Mouse (Mus musculus): ENCODE data around the gene Coq8a.

Coq8a gene

GRCm38 (mm10) chr1:180175167-180175566, 24.2 kb downstream of the Coq8a start:
- DNase-seq (ENCODE audit: low read depth), result peak; percentile 64

- DNase-seq (ENCODE audit: low read depth), result no peak
Measured at GRCm38 (mm10) chr1:180174718-180175117, 24.7 kb downstream of the Coq8a start.

- no peak for DNase-seq (ENCODE audit: low read depth)
Measured at GRCm38 (mm10) chr1:180173017-180173416, 26.4 kb downstream of the Coq8a start.

- no peak for DNase-seq (ENCODE audit: low read depth)
Measured at GRCm38 (mm10) chr1:180172600-180172999, 26.8 kb downstream of the Coq8a start.

- no peak for DNase-seq (ENCODE audit: low read depth)
Measured at GRCm38 (mm10) chr1:180171883-180172282, 27.5 kb downstream of the Coq8a start.

GRCm38 (mm10) chr1:180170071-180170470, 29.3 kb downstream of the Coq8a start:
- DNase-seq (ENCODE audit: low read depth), result no peak

- no peak for DNase-seq (ENCODE audit: low read depth)
Measured at GRCm38 (mm10) chr1:180169161-180169560, 30.2 kb downstream of the Coq8a start.

GRCm38 (mm10) chr1:180168294-180168693, 31.1 kb downstream of the Coq8a start:
- no peak for DNase-seq (ENCODE audit: low read depth)

- peak; percentile 17 for DNase-seq (ENCODE audit: low read depth)
Measured at GRCm38 (mm10) chr1:180166533-180166932, 32.9 kb downstream of the Coq8a start.

- DNase-seq (ENCODE audit: low read depth), result no peak
Measured at GRCm38 (mm10) chr1:180162986-180163385, 36.4 kb downstream of the Coq8a start.

- DNase-seq (ENCODE audit: low read depth), result no peak
Measured at GRCm38 (mm10) chr1:180161566-180162355, 37.6 kb downstream of the Coq8a start.

- no peak for DNase-seq (ENCODE audit: low read depth)
Measured at GRCm38 (mm10) chr1:180161160-180161559, 38.2 kb downstream of the Coq8a start.

- DNase-seq (ENCODE audit: low read depth), result no peak
Measured at GRCm38 (mm10) chr1:180160545-180160944, 38.9 kb downstream of the Coq8a start.

- DNase-seq (ENCODE audit: low read depth), result no peak
Measured at GRCm38 (mm10) chr1:180158648-180159047, 40.8 kb downstream of the Coq8a start.

GRCm38 (mm10) chr1:180151191-180151590, 48.2 kb downstream of the Coq8a start:
- DNase-seq (ENCODE audit: low read depth), result peak; percentile 47

GRCm38 (mm10) chr1:180148563-180148962, 50.8 kb downstream of the Coq8a start:
- DNase-seq (ENCODE audit: low read depth), result no peak

- no peak for DNase-seq (ENCODE audit: low read depth)
Measured at GRCm38 (mm10) chr1:180148036-180148435, 51.4 kb downstream of the Coq8a start.

- no peak for DNase-seq (ENCODE audit: low read depth)
Measured at GRCm38 (mm10) chr1:180140970-180141369, 58.4 kb downstream of the Coq8a start.

GRCm38 (mm10) chr1:180139158-180139557, 60.2 kb downstream of the Coq8a start:
- DNase-seq (ENCODE audit: low read depth), result peak; percentile 71

- no peak for DNase-seq (ENCODE audit: low read depth)
Measured at GRCm38 (mm10) chr1:180132187-180132586, 67.2 kb downstream of the Coq8a start.

- DNase-seq (ENCODE audit: low read depth), result no peak
Measured at GRCm38 (mm10) chr1:180131402-180131801, 68.0 kb downstream of the Coq8a start.

GRCm38 (mm10) chr1:180128077-180128792, 71.2 kb downstream of the Coq8a start:
- no peak for DNase-seq (ENCODE audit: low read depth)

GRCm38 (mm10) chr1:180118233-180118632, 81.2 kb downstream of the Coq8a start:
- DNase-seq (ENCODE audit: low read depth), result no peak
